Mouse (Mus musculus): ENCODE results near the gene Tead3.
A peak's percentile ranks its signal among the peaks of the same experiment; 100 is the strongest.
"Not testable (repeated sequence)": the region's sequence is repeated elsewhere in the genome, so short reads cannot be mapped to it uniquely, and the experiment has no call there.

The Tead3 gene

DNA sequence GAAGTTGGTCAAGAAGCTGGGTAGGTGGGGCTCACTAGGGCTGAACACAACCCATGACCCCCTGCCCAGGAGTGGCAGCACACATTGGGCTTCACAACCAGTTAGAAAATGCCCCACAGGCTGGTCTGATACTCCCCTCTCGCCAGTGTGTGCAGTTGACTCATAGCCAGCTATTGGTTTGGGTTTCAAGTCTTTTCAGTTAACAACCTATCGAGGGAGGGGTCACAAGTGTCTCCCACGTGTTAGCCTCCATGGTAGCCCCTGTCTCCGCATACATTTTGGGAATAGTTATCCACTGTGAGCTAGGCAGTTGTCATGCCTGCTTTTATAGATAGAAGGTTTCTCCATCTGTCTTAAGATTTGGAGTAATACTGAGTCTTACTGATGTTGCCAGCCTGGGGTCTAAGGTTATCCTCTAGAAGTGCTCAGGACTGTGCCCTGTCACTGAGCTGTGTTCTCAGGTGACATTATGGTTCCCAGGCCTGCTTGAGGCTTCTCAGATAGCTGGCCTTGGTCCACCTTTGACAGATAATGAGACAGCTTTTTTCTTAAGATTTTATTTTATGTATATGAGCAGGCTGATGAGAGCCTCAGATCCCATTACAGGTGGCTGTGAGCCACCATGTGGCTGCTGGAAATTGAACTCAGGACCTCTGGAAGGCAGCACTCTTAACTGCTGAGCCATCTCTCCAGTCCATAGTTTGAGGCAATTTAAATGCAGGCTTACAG is 20.9 kb downstream of the Tead3 start:
- peak in 1 of 2 experiments; percentile 32 for DNase-seq

DNA sequence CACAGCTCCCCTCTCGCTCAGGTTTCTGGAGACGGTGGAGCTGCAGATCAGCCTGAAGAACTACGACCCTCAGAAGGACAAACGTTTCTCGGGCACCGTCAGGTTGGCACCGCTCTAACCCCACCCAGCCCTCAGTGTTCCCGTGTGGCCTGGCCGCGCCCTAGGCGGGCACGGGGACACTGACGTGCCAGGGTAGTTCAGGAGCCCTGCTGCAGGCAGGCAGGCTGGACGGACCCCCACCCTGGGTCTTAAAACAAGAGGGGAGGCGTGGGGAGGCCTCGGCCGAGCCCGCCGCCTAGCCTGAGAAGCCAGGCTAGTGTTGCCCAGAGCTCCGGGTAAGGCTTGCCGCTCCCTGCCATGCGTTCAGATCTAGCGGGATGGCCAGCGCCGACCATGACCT is 21.7 kb downstream of the Tead3 start:
- peak in 1 of 2 experiments; percentile 45 for DNase-seq

DNA sequence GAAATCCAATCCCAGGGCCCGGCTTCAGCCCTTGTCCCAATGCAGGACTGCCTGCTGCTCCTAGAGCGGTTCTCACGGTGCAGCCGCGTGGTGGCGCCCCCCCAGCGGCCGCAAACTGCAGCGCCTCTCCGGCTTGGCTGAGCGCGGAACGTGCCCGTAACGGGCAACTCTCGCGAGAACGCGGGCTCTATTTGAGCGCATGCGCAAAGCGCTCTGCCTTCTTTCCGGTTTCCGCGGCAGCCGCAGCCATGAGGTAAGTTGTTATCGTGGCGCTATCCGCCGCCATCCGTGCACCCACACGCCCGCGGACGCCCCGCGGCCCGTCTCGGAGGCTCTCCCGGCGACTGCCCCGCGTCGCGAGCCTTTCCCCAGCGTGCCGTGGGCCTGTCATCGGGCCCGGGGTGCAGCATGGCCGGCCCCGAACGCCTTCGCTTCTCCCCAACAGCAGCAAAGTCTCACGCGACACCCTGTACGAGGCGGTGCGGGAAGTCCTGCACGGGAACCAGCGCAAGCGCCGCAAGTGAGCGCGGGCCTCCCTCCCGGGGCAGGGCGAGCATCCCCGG is 22.2 kb downstream of the Tead3 start, which contains the start of gene Rpl10a:
Gene Rpl10a (plus strand): TSS at position 106 of the 563 bp plus-strand sequence.
- peak; percentile 99 for DNase-seq

DNA sequence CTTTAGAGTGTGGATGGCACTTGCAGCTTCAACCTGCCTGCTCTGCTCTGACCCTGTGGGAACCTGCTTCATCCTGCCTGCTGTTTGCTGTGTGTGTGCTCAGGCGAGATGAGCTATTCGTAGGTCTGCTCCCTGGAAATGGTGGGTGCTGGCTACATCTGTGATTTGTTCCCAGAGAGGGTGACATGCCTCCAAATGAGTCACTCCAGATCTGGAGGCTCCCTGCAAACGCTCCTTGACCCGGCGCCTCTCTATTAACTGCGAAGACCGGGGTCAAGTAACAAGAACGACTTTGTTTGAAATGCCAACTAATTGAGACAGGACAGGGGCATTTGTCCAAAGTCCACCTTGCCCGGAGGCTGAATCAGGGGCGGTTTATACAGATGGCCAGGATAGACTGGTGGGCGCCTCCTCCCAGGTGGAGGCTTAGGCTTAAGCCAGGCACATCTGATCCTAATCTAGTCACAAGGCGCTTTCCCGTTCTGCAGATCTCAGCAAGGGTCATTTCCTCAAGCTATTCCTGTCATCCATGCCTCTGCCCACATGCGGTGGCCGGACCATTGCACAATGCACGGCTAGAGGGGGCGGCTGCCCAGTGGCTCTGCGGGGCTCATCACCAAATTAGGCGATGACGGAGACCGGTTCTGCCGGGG is 22.8 kb downstream of the Tead3 start:
- DNase-seq: no peak

DNA sequence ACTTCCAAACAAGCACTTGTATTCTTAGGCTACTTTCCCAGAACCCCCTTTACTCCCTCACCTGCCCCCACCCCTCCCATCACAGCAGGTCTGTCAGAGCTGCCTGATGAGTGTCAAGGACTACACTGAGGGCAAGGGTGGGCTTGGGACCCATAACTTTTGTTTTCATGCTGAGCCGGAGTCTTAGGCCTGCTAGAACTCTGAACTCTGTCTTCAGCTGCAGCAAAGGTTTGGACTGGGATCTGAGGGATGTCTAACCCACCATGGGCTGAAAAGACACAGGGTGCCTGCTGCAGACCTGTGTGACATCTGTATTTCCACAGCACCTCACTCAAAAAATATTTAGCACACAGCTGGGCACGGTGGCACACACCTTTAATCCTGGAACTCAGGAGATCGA is 23.7 kb downstream of the Tead3 start:
- no peak for DNase-seq

DNA sequence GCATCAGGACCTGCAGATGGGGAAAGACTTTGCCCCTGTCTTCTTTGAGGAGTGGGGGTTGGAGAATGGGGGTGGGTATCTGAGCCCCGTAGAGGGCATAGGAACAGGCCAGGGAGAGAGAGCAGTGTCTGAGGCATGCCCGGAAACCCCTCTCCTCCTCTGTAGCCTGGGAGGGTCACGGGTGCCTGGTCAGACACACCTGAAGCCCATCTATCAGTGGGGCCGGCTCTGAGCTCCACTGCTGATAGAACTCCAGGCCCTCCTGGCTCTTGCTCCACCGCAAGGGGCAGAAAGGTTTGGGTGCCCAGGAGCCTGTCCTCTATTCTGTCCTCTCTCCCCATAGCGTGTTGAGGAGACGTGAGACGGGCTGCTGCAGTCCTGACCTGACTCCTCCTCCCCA is 24.9 kb downstream of the Tead3 start:
- DNase-seq: no peak

DNA sequence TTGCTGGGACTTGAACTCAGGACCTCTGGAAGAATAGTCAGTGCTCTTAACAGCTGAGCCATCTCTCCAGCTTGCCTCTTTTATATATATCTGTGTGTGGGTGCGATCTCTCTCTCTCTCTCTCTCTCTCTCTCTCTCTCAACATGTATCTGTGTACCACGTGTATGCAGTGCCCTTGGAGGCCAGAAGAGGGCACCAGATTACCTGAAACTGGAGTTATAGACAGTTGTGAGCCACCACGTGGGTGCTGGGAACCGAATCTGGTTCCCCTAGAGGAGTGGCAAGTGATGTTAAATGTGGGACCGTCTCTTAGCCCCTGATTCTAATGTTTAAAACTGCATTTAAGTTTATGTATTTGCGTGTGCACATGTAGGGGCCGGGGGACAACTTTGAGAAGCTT is 26.2 kb downstream of the Tead3 start:
- DNase-seq: not testable (repeated sequence)

DNA sequence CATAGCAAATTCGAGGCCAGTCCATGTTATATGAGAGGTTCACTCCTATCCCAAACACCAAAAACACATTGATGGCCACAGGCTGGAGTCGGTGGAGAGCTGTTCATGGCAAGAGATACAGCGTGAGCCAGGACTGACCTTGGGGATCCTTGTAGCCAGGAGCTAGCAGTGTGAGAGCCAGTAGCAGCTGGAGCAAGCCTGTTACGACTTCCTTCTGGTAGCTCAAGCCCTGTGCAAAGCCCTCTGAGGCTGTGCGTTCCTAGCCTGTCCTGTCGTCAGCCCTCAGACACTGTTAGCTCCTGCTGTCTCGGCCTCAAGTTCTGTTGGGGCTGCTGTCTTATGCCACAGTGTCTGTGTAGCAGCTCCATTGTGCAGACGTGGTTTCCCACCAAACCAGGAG is 26.8 kb downstream of the Tead3 start:
- no peak for DNase-seq

DNA sequence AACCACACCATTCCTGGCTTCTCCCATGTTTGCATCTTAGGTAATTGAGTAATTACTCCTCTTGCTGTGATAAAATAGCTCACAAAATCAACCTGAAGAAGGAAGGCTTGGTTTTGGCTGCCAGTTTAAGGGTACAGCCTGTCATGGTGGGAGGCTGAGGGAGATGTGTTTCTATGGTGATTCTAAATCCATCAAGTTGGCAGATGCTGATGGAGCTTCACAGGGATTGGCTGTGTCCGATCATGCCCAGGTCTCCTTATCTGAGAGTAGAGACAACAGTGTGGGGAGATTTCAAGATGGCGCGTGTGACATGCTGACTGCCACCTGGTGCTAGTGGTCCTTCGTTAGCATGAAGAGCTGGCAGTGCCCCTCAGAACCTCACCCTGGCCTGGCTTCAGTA is 28.9 kb downstream of the Tead3 start:
- DNase-seq: no peak

DNA sequence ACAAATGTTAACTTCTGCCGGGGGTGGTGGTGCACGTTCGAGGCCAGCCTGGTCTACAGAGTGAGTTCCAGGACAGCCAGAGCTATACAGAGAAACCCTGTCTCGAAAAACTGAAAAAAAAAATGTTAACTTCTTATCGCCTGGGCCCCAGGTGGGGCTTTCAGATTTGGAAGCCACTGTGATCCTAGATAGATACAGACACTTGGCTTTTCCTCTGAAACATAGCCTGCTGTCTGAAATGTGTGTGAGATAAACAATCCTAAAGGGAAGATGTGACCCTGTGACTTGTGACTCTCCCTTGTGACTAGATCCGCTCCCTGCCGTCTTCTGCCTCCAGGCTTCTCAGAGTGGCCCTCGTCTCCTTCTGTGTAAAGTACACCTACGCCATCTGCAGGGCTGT is 32.9 kb downstream of the Tead3 start:
- DNase-seq: no peak

DNA sequence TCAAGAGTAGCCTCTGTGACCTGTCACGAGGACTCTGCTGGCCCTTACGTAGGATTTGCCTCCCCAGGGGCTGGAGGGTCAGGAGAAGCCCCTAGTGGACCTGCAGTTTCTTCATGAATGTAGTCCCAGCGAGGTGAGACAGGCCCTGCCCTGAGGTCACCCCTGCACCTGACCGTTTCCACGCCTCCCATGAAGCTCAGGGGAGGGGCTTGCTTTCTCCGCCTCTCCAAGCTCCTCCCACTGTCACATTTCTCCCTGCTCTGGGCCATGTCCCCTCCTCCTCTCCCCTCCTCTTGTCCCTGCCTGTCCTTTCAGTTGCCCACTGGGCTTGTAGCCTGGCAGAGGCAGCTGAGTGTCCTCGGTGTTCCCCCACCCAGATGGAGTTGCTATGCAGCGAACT is 33.5 kb downstream of the Tead3 start:
- no peak for DNase-seq

DNA sequence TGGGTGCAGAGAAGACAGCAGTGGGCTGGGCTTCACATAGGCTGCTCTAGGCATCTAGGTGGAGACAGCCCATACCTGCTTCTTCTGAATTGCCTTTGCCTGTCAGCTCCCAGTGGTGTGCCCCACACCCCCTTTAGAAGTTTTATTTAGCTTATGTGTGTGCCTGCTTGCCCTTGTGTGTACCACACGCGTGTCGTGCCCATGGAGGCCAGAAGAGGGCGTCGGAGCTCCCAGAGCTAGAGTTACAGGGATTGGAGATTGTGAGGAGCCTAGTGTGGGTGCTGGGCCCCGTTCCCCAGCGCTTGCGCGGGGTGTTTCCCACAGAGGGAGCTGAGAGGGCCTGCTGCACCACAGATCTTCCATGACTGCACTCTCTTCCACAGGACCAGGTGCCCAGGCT is 34.1 kb downstream of the Tead3 start:
- peak in 1 of 2 experiments; percentile 13 for DNase-seq

DNA sequence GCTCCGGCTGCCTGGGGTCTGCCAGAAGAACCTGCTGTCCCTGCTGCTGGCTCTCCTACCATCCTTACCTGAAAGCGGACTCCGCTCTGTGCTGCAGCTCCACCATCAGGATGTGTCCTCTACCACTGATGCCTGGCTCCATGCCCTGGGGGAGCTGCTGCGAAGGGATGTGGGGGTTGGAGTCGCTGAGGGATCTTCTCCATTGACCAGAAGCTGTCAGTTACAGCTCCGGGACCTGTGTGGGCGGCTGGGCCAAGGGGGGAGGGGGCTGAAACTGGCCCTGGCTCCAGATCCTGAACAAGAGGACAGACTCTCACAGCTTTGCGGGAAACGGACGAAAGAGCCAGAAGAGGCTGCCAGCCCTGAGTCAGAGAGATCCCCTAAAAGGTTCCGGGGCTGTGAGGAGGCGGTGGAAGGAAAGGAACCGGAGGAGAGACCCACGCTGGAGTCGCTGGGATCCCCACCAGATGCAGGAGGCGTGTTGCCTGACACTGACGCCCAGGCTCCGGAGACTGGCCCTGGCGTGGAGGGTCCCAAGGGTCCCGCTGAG is 34.9 kb downstream of the Tead3 start:
- peak; percentile 67 to 70 for DNase-seq

DNA sequence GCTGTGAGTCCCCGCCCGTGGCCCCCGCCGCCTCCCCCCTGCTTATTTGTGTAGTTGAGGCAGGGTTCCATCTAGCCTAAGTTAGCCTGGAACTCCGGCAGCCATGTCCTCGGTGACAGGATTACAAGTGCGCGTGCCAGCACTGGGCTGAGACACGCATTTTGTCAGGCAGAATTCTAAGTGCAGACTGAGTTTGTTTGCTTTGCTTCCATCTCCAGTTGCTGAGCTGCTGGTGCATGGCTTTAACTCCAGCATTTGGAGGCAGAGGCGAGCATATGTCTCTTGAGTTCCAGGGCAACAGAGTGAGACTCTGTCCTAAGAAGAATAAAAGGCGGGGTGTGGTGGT is 36.8 kb downstream of the Tead3 start:
- DNase-seq: peak in 1 of 2 experiments; percentile 64

DNA sequence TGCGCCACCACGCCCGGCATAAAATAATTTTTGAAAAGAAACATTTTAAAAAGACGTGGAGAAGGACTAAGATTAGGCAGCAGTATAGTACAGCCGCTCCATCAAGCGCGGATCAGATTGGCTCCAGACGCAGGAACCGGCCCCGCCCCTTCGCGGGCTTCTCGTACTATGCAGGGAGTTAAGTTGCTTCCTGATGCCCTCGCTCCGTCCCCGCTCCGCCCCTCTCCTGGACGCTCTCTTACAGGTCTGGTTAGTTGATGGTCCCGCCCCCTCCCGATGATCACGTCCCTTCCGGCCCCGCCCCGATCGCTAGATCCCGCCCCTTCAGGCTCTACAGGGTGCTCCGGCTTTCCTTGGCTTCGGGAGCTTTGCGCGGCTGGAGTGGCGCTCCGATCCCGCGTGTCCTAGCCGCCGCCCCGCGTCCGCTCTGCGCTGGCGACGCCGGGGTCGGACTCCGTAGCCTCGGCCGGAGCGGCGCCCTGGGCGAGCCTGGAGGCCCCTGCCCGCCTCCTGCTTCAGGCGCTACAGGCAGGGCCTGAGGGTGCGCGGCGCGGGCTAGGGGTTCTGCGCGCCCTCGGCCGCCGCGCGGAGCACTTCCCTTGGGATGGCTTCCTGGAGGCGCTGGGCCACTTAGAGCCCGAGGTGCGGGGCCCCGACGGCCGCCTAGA is 37.3 kb downstream of the Tead3 start, which contains the start of gene Fance:
Gene Fance (plus strand): TSS at position 308 of the 668 bp plus-strand sequence.
- DNase-seq: peak; percentile 97 to 98

DNA sequence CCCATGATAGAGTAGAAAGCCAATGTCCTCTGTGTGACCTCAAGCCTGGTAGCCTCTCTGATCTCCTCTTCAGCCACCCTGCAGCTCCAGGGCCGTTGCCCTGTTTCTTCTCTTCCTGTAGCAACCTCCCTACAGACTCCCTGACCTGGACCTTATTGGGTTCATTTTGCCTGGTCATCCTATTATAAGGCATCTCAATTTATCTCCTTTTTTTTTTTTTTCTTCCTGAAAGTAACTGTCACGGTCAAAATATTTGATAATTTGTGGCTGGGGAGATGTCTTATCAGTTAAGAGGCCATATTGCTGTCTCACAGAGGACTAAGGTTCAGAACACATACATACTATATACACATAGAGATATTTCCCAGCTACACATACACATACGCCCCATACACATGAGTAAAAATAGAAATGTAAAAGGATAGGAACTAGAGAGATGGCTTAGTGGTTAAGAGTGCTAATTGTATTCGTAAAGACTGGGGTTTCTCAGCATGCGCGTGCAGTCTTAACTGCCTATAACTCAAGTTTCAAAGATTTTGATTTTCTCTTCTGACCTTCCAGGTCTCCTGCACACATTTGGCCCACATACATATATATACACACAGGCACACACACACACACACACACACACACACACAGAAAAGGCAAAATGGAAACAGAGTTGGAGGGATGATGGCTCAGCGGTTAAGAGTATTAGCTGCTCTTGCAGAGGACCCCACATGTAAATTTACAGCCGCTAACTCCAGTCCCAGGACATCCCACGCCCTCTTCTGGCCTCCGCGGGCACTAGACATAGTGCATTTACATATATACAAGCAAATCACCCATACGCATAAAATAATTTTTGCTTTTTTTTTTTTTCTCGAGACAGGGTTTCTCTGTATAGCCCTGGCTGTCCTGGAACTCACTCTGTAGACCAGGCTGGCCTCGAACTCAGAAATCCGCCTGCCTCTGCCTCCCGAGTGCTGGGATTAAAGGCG is 38.1 kb downstream of the Tead3 start:
- DNase-seq: peak; percentile 62 to 65

DNA sequence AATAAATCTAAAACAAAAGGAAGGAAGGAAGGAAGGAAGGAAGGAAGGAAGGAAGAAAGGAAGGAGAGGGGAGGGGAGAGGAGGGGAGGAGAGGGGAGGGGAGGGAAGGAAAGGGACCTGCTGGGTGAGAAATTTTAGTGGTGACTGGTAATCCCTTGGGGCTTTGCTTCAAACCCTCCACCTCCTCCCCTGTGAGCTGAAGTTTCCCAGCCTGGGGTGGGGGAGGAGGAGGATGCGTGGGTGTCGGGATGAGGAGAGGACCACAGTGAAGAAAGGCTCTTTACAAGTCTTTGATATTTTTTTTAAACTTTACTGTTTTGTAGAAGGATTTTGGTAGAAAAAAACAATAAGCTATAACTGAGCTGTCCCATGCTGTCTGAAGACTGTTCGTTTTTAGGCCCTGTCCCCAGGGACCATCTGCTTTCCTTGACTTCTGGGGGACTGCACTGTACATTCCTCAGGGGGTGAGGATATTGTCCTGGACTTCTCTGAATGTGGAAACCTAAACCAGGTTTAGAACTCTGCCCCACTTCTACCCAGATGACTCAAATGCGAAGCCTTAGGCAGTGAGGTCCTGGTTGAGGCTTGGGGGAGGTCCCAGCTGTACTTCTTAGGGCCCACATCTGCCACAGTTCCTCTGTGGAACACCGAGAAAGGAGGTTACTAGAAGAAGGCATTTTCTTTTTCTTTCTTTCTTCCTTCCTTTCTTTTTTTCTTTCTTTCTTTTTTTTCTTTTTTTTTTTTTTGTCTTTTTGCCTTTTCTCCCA is 39.1 kb downstream of the Tead3 start:
- peak in 1 of 2 experiments; percentile 10 for DNase-seq

DNA sequence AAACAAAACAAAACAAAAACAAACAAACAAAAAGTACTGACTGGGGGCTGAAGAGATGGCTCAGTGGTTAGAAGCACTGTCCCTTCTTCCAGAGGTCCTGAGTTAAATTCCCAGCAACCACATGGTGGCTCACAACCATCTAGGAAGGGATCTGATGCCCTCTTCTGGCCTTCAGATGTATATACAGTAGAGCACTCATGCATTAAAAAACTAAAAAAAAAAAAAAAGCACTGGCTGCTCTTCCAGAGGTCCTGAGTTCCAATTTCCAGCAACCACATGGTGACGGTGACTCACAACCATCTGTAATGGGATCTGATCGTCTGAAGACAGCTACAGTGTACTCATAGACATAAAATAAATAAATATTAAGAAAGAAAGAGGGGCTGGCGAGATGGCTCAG is 39.8 kb downstream of the Tead3 start:
- no peak for DNase-seq

DNA sequence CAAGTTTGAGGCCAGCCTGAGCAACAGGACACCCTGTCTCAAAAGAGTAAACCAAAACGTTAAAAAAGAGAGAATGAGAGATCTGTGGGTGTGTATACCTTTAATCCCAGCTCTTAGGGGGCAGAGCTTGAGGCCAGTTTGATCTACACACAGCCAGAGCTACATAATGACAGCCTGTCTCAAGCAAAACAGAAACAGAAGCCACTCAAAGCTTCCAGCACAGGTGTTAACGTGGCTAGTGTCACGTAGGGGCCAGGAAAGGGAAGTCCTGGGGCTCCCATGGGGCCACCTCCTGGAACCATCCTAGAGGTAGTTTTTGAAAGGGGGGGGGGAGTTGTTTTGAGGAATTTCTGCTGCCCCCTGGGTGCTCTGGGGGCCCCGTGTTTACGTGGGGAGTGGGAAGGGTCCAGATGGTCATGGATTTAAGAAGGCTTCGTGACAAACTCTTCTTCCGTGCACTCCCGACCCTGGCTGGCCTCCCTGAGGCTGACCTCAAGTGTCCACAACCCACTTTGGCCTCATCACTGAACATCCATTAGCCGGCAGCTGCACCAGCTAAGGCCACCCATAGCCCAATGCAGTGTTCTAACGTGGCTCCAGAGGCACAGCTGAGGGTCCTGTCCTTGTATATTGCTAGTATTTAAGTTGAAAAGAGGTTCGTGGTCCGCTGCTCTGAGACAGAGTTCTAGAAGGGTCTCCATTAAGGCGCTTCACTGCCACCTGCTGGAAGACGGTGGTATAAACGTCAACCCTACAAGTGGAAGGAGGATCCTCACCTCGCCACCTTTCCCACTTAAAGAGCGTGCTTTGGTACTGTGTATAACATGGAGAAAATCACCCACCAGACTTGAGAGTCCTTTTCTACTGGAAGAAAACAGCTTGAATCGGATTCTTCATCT is 42.1 kb downstream of the Tead3 start:
- peak; percentile 96 to 98 for DNase-seq

DNA sequence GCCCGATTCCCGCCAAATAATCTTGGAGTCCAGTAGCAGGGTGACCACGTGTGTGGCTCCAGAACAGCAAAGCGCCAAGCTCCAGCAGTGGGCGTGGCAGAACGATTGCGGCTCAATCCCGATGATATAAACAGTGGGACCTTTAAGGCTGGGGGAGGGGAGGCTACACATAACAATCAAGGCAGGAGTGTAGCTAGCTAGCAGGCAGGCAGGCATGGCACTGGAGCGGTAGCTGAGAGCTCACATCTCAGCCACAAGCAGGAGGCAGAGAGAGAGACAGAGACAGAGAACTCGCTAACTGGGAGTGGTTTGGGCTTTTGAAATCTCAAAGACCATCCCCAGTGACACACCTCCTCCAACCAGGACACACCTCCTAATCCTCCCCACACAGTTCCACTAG is 45.4 kb downstream of the Tead3 start:
- DNase-seq: no peak
